Mouse (Mus musculus): ENCODE data around the gene Pptc7.

Pptc7 gene

DNA sequence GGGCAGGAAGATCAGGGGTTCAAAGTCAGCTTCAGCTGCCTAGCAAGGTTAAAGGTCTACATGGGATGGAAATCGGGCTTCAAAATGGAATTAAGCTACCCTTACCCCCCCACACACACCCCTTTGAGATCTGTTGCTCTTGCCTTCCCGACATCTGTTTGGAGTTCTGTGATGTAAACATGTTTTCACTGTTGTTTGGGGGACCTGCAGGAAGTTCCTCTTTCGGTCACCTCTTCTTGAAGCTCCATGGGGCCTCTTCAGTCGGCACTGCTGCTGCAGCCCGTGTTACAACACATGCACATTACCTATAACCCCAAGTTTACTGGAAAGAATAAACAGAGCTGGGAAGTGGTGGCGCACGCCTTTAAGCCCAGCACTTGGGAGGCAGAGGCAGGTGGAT lies 17.0 kb upstream of the Pptc7 start:
- no peak for DNase-seq (ENCODE audit: low spot score in 2 of 2)

DNA sequence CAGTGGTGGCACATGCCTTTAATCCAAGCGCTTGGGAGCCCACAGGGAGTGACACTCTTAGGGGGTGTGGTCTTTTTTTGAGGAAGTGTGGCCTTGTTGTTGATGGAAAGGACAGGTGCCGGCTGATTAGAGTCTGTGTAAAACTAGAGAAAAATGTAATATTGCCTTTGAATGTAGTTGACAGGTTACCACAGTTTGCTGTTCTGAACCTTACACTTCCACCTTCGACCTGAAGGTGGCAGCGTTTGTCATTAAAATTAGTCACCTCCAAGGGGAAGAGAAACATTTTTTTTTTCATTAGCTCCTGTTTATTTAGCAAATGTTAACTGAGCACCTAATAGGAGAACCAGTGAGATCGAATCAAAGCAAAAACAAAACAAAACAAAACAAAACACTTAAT lies 16.3 kb upstream of the Pptc7 start:
- peak; percentile 59 to 63 for DNase-seq (ENCODE audit: low spot score in 2 of 2)

DNA sequence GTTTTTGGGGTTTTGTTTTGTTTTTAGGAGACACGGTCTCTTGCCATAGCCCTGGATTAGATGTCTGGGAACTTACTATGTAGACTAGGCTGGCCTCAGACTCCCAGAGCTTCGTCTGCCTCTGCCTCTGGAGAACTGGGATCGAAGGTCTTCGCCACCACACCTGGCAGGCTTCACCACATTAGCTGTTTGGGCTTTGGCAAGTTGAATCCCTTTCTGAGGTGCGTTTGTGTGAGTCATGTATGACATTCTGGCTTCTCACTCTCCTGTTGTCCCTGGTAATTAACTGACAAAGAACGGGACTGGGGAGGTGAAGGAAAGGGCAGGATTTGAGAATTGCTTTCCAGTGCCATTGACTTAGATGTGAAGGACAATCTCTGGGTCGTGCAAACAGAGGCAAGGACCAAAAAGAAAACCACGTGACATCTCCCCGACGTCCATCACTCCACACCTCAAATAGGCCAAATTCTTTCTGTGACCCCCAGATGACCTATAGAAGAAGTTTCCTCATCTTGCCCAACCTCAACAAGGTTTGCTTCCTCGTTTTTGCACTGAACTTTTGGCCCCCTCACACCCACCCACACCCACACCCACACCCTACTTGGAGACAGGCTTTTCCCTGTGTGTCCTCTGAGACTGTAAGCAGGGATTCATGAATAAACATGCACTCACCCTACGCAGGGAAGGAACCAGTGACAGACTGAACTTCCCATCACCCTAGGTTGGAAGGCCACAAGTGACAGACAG lies 15.1 kb upstream of the Pptc7 start:
- DNase-seq (ENCODE audit: low spot score in 2 of 2): no peak

DNA sequence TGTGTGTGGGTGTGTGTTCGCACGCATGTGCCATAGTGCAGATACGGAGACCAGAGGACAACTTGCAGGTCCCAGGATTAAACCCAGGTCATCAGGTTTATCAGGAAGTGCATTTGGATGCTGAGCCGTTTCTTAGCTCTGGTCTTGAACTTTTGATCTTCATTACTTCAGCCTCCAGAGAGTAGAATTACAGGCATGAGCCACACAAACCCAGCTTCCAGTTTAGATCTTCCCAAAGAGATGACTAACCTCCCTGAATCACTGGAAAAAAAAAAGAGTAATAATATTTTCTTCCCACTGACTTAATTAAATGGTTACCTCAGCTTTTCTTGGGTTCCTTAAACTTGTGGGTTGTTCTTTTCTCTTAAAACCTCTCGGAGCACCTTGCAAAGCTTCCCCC lies 11.3 kb upstream of the Pptc7 start:
- DNase-seq (ENCODE audit: low spot score in 2 of 2): no peak

DNA sequence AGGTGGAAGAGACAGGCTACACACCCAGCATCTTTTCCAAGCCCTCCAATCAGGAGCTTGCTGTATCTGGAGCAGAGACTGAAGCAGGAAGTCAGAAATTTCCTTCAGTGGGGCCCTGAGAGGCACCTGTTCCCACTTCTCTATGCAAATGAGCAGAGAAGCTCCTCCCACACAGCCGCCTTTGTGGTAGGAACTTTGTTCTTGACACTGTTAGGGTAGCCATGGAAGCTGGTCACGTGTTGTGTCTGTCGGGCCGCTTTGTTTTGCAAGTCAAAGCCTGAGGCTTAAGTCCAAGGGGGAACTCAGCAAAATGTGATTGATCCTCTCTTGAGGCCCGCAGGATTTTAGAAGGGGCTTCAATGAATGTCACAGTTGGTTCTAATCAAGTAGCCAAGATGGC lies 9.4 kb upstream of the Pptc7 start:
- no peak for DNase-seq (ENCODE audit: low spot score in 2 of 2)

DNA sequence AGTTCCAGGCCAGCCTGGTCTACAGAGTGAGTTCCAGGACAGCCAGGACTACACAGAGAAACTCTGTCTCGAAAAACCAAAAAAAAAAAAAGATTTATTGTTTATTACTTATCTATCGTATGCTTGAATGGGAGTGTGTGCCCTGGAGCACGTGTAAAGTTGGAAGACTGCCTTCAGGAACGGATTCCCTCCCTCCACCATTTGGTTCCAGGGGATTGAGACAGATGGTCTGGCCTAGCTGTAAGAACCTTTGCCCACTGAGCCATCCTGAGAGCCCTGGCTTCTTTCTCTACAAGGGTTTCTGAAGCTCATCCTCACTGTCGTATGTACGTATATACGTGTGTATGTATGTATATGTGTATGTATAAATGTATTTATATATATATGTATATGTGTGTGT lies 5.2 kb upstream of the Pptc7 start:
- DNase-seq (ENCODE audit: low spot score in 2 of 2): no peak

DNA sequence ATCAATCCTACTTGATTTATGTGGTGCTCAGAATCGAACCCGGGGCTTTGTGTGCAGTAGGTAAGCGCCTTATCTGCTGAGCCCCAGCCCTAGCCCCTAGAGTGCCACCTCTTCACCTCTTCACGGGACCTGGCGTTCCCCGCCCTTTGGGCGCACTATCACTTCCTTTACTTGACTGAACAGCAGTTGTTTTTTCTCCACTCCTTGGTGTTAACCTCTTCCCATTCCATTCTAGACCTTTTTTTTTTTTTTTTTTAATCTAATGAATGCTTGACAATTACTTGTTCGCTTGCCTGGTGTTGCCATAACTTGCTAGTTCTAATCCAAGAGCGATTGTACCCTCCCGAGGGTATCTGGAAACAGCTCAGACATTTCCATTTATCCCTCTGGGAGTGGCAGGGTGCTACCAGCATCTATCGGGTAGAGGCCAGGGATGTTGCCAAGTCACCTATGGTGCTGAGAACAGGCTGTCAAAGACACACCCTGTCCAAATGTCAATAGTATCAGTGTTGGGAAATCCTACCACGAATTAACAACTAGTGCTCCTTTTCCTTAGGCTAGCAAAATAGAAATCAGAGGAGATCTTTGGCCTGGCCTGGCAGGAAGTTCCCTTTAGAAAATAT lies 4.3 kb upstream of the Pptc7 start:
- no peak for DNase-seq (ENCODE audit: low spot score in 2 of 2)

DNA sequence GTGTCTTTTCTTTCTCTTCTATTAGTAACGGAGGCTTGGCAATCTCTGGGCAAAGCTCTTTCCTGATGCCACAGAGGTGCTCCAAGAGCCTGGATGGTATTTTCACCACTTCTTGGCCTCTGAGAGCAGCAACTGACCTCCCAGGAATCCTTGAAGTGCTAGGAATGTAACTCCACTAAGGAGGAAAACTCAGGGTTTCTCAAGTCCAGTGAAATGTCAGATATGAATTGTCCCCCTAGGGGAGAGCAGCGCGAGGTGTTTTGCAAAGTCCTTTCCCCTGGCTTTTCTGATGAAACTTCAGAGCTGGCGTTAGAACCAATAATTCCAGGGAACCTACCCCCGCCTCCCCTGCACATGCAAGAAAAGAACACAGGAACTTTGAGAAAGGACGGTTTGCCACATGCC lies 3.7 kb upstream of the Pptc7 start:
- no peak for DNase-seq (ENCODE audit: low spot score in 2 of 2)

DNA sequence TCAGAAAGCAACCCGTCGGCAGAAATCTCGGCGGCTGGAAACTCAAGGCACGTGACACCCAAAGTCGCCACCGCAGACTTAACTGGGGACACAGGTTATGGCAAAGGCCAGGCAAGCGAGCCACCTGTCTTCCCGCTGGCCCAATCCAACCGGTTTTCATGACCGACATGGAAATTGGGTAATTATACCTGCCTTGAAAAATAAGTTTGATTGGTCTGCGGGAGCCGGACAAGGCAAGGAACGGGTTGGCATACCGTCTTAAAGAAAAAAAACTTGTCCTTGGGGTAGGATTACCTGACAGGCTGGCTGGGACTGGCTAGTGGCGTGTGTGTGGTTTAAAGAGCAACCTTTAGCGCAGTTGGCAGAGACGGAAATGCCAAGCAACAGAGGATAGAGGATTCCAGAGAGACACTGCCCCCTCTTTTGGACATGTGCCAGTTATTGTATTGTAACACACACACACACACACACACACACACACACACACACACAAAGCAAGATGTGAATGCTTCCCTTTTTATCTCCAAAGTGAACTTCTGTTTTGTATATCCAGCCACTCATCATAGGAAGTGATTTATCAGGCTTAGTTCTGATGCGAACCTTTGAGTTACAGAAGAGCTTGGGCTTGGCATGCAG lies 3.2 kb upstream of the Pptc7 start:
- peak; percentile 51 to 68 for DNase-seq (ENCODE audit: low spot score in 2 of 2)

DNA sequence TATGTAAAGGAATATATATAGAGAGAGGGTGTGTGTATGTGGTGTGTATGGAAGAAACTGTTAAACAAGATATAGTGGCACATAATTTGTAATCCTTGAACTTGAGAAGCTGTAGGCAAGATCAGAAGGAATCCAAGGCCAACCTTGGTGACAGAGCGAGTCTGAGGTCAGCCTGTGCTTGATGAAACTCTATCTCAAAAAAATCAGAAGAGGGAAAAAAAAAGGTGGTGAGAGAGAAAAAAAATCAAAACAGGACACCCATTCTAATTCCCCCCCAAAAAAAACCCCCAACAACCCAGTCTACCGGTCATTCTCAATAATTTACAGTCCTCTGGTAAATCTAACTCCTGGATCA lies 360 bp upstream of the Pptc7 start:
- no peak for DNase-seq (ENCODE audit: low spot score in 2 of 2)

DNA sequence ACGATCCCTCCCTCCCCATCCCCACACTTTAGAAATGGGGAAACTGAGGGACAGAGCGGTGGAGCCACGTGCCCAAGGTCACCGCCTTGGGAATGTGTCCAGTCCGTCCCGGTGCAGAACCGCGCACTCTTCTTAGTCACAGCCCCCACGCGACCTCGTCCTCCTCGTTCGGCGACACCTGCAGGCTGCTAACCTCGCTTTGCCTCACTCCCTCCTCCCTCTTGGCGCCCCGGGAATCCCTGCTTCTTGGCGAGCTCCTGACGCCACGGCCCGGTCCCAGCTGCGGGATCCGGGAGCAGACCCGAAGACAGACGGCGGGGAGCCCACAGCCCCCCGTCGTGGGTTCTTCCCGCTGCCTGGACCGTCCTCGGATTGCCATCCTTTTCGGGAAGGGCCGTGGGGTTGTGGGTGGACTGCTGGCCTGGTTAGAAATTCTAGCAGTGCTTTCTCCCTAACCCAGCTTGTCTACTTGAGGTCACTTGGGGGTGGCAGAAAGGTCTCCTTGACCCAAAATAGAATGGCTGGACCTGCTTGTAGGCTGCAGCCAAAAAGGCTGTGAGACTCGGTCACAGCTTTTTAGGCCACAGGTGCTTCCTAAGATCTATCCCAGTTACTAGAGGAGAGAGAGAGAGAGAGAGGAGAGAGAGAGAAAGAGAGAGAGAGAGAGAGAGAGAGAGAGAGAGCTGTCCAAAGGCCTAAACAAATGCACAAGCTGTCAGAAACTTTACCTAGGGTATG lies 1.0 kb downstream of the Pptc7 start:
- peak in 1 of 2 experiments; percentile 53 for DNase-seq (ENCODE audit: low spot score in 2 of 2)

DNA sequence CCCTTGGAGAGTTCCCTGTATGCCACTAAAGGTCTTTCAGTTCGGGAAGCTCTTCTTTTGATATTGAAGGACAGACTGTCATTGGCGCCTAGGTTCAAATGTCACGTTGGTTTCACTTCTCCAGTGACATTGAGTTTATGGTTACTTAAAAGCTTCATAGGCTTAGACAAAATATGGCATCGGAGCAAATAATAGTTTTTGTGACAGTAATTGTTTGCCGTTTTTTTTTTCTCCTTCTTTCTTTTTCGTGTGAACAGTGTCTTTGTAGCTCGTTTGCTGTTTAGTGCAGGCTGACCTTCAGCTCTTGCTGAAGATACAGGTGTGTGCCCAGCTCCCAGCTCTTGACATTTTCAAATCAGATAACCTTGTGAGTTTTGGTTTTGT lies 1.6 kb downstream of the Pptc7 start:
- no peak for DNase-seq (ENCODE audit: low spot score in 2 of 2)

DNA sequence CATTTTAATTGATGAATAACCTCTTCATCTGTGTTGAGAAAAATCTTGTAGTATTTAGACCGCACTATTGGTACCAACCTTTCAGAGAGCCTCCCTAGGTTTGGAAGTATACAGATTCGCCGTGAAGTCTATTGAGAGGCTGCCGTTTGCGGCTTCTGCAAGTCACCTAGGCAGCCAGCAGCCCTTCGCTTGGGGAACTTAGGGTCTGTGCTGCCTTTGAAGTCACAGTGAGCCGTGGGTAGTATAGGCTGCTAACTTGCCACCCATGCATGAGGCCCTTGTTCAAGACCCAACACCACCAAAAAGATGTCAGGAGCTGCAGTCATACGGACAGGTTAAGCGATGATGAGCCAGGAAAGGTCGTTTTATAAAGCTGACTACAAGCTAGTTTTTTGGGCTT lies 2.0 kb downstream of the Pptc7 start:
- no peak for DNase-seq (ENCODE audit: low spot score in 2 of 2)

DNA sequence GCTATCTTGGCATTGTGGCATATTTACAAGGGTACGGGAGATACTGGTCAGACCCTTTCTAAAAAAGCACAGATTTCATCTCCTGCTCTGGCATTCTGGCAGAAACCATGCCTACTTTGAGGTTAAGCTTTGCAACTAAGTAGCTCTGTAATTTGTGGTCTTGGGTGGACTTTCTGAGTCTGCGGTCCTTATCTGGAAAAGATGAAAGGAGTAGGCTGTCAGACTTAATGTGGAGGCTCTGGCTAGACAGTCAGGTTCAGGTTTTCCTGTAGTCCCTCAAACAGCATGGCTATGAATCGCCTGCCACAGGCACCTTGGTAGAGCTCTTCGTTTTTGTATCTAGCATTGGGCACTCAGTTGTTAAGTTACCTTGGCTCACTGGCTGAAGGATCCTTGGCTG lies 2.9 kb downstream of the Pptc7 start:
- no peak for DNase-seq (ENCODE audit: low spot score in 2 of 2)

DNA sequence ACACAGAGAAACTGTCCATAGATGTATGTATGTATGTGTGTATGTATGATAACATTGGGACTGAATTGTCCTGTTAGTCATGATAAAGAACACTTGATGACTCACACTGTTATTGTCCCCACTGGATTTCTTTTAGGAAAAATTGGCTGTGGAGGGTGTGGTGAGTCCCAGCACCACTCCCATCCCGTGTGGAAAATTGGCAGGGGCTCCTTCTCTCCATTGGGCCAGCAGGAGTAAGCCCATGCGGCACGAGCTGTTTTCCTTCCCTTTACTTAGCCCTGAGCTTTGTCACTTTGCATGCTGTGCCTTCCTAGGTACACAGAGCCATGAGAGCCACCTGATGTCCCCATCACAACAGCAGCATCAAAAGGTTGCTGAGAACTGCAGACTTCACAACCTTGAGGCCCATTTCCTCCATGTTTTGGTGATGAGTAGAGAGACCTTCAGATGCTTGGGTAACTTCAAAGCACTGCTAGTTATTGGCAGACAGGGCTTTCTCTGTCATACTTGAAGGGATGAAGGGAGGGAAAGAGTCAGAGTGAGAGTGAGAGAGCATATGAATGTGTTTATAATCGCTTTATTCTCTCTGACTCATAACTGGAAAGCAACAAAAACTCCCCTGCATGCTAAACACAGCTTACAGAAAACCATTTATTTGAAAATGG lies 4.1 kb downstream of the Pptc7 start:
- no peak for DNase-seq (ENCODE audit: low spot score in 2 of 2)

DNA sequence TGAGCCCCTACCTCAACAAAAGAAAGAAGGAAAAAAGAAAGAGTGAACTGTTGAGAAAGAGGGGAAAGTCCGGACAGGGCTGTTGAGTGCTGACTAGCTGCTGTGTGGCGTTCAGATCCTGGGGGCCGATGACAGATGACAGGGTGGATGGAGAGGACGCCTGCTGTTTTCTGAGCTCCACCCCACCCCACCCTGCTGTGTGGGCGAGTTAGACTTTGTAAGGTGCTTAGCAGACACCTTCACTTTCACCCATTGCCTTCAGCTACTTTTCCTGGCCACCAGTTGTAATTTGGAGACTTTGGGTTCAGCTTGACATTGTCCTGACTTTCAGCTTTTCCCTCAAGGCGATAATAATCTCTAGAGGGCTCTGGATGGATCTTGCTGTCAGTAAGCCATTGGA lies 7.0 kb downstream of the Pptc7 start:
- no peak for DNase-seq (ENCODE audit: low spot score in 2 of 2)

DNA sequence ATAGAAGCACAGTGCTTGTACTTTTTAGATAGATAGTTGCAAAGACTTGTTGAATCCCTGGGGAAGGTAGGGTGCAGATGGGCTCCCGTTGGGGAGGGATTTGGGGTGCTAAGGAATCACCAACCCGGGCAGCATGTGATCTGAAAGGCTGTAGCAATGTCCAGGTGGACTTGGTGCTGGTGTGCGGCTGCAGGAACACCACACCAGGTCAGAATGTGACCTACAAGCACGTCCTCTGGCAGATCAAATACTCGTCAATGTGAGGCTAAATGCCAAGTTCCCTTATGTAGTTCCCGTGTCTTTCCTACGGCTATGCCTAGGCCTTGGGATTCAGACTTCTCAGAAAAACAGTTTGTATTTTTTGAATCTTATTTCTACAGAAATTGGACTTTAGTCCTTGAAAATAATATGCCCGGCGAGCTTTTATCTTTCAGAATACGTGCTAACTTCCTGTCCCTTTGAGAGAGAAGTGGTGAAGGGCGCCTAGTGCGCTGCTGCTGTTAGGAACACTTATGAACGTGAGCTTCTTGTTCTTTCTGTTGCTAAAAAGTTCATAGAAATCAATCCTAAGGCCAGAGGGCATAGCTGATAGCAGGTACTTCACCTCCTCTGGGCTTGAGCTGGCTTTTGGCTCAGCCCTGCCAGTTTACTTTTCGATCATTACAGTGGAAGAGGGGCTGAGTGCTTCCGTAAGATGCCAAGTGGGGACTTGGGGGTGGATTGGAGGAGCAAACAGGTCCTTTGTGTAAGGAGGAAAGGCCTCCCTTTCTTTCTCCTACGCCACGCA lies 7.6 kb downstream of the Pptc7 start:
- DNase-seq (ENCODE audit: low spot score in 2 of 2): no peak

DNA sequence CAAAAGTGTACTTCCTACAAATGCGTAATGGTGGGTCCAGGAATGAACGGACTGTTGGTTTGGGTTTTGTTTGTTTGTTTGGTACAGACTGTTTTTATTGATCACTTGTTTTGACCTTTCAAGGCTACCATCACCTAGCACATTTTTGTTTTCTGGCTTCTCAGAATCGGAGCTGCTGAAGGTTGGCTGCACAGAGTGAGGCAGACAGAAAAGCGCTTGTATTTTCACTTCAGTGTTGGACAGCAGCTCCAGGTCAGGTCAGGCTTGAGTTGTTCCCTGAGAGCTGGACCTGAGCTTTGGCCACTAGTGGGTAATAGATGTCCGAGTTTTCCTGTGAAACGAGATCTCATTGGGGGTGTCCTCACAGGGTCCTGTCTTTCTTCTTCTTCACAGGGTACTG lies 9.0 kb downstream of the Pptc7 start:
- no peak for DNase-seq (ENCODE audit: low spot score in 2 of 2)

DNA sequence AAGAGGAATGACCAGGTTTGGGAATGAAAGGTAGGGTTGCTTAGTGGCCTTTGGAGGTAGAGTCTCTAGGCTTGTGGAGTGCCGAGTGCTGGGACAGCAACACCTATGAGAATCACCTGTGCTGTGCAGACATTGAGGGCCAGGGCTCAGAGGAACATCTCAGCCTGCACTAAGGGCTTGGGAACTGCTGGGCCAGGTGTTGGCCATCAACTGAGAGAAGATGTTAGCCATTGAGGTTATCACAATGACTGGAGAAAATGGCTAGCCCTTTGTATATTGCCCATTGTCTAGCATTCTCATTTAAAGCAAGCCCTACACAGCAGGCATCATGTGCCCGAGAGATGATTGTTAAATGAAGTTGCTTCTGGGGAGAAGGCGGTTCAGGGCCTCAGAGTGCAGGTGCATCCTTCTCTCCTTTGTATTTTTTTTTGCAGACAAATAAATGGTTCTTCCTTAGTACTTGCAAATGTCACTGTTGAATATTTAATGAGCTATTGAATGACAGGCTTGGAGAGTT lies 10.1 kb downstream of the Pptc7 start:
- no peak for DNase-seq (ENCODE audit: low spot score in 2 of 2)

DNA sequence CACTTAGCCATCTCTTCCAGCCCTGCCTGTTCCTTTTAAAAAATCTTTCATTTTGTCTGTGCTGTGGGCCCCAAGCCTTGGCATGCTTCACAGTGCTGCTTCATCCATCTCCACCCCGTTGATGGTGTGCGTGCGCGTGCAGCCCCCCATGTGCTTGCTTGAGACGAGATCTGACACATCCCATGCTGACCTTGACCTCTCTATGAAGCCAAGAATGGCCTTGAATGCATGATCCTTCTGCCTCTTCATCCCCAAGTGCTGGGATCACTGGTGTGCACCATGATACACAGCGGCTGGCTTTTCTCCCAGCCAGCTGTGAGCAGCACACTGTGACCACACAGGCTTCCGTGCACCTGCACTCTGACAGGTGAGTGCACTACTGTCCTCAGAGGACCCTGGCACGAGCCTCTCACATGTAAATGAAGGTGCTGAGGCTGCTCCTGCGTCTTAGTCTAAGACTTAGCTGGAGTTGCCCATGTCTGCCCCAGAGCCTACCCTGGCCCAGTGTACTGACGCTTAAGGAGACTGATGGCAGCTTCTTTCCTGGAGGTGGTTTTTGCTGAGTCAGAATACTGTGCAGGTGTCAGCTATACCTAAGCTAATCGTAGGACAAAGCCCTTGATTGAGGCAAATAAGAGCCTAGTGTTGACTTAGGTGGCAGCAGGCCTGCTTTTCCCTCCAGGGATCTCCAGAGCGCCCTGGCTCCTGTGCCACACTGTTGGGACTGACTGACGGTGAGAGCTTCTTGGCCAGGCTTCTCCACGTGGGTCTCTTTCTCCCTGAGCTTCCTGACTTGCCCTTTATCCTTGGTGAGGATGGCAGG lies 11.2 kb downstream of the Pptc7 start:
- DNase-seq (ENCODE audit: low spot score in 2 of 2): no peak
